Mouse (Mus musculus) central nervous system, embryonic 14 days (tissue): ENCODE results near the gene Cmya5. TPM values are rescaled to one million over a fixed set of nuclear protein-coding genes. Genes with fewer than 3 reads are reported as not detected.

Experiments
- polyA plus RNA-seq: library from polyadenylated mRNA; depleted of rRNA; stranded (reverse); fragments of >200 nt; gene quantifications from 2 replicates; pipeline ENCODE4 v1.2.3, GENCODE M21; 2012; rRNA removed

Gene Cmya5
- polyA plus RNA-seq: 0.23 and 0.33 TPM in 2 replicates

GRCm38 (mm10) chr13:93144336-93145167 lies at the start of gene Cmya5:
Gene Cmya5 (minus strand): TSS chr13:93144724.

GRCm38 (mm10) chr13:93191831-93192645 lies 47.5 kb upstream of the Cmya5 start, which contains the start of gene Tent2:
Gene Tent2 (minus strand): TSS chr13:93192385.

Other genes with a start within 250 kb of the Cmya5 start
- 54.7 and 58.5 TPM in 2 replicates for gene Tent2, start 47.7 kb upstream of the Cmya5 start, polyA plus RNA-seq
- 15.3 and 18.1 TPM in 2 replicates for gene Homer1, start 154.9 kb upstream of the Cmya5 start, polyA plus RNA-seq